Mouse (Mus musculus): ENCODE results near the gene Gm3448.
"Not testable (repeated sequence)": the region's sequence is repeated elsewhere in the genome, so short reads cannot be mapped to it uniquely, and the experiment has no call there.

DNA sequence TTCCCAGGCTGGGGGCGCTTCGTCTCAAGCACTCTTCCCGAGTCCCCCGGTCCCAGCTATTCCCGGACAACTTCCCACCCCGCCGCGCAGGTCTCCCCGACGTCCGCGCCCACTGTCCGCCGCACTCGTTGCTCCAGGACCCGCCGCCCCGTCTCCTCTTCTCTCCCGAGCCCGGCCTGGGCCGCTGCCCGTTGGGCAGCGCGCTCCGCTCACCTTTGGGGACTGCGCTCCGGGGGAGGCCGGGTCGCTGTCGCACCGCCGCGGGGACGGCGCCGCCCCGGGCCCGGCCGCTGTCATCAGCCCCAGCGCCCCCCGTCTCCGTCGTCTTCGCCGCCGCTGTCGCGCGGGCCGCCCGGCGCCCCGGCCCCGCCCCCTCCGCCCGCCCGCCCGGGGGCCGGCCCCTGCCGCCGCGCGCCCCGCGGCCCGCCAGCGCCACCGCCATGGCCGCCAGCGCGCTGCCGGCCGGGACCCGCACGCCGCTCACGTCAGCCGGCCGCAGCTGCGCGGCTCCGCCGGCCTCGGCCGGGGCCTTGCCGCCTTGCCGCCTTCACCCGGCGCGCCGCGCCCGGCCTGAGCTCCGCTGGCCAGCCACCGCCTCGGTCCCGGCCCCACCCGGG lies 48.7 kb downstream of the Gm3448 start:
- not testable (repeated sequence) for TF ChIP-seq CTCF (IDR thresholded peaks at IDR 0.05; ENCODE audit: insufficient read depth, low read length); POLR2A (IDR thresholded peaks at IDR 0.05; ENCODE audit: borderline replicate concordance, extremely low read depth, low read depth, low read length)

Data from lung, adult 2 months (tissue).